Mouse (Mus musculus) liver (tissue): ENCODE results near the gene Th.
A peak's percentile ranks its signal among the peaks of the same experiment; 100 is the strongest.

ENCODE experiments used
- DNase-seq: peaks from one replicate; pipeline ENCODE4 v3.0.0-alpha.2; 2020; ENCODE audit warnings: mixed read lengths

Th gene

DNA sequence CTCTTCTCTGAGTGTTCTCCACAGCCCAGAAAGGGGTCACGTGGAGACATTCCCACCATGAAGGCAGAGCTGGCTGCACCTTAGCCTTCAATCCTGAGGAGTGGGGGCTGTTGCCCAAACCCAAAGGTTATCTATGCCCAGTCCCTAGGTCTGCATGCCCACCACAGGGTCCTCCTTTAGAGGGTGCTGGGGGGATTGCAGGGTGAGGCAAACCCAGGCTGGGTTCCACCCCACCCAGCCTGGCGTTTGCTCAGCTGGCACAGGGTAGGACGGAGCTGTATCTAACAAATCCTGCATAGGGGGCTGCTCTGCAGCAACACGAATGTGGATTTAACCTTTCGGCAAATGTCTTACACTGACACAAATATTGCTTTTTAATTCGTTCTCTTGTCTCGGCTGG, 29.2 kb downstream of the Th start:
- no peak for DNase-seq

DNA sequence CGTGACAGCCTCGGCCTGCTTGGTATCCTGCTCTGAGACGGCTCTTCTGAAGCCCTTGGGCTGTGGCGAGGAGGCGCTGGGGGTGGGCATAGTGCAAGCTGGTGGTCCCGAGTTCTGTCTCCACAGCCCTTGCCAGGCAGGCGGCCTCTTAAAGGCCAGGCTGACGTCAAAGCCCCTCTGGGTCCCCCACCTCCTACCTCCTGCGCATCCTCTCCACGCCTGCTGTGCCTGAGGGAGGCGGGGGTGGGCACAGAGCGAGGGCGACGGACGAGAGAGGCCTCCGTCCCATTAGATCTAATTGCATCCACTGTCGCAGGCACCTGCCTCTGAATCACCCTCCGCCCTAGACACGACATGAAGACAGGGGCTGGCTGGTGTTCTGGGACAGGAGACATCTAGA, 31.1 kb downstream of the Th start:
- DNase-seq, result no peak

DNA sequence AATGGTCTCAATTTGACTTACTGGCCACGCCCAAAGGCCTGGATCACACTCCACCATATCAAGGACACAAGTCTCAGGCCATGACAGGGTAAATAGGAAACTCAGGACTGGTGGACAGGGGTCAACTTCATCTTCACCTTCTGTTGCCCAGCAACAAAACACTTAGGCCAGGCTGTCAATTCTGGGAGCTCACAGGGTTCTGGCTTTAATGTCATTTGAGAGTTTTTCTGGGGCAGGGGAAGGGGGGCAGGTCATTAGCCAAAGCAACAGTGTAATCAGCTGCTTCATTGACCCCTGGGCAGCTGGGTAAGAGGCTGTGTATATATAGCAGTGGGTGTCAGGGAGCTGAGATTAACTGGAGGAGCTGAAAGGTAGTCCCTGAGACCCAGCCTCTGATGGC, 33.5 kb downstream of the Th start:
- no peak for DNase-seq

DNA sequence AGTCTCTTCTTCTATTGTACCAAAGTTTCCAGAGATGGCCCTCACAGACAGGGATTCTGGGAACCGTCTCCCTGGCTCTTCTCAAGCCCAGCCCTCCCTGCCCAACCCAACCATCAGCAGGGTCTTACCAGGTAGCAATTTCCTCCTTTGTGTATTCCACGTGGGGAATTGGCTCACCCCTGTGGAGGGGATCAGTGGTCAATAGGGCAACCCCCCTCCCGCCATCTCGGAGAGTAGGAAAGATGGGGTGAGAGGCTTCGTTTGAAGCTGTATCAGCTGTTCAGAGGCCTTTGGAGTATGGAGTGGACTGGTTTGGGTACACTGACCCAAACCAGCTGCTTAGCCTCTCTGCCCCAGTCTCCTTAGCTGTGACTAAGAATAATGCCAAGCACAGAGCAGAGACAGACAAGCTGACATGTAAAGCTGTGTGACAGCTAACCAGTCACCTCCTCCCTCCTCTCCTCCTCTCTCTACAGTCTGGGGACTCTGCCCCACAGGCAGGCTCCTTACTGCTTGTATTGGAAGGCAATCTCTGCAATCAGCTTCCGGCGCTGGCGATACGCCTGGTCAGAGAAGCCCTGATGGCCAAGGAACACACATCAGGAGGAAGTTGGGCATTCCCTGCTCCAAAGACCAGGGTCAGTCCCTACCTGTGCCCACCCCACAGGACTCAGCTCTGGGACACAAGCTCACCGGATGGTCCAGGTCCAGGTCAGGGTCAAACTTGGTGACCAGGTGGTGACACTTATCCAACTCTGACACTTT, 34.8 kb downstream of the Th start:
- no peak for DNase-seq

DNA sequence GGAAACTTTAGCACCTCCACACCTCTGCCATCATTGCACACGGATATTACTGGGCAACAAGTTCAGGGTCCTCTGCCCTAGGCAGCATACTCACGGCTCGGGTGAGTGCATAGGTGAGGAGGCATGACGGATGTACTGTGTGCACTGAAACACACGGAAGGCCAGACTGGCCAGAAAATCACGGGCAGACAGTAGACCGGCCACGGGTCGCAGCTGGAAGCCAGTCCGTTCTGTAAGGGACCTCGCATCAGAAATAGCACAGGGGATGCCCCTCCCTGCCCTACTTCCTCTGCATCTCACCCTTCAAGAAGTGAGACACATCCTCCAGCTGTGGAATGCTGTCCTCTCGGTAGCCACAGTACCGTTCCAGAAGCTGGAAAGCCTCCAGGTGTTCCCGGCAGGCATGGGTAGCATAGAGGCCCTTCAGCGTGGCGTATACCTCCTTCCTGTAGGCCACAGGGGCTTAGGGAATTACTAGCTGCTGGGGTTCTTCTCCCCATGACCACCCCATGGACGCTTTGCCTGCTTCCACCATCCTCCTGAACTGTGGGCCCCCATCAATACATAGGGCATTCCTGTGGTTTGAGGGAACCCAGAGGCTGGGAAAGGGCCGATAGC, 35.6 kb downstream of the Th start:
- DNase-seq, result no peak

DNA sequence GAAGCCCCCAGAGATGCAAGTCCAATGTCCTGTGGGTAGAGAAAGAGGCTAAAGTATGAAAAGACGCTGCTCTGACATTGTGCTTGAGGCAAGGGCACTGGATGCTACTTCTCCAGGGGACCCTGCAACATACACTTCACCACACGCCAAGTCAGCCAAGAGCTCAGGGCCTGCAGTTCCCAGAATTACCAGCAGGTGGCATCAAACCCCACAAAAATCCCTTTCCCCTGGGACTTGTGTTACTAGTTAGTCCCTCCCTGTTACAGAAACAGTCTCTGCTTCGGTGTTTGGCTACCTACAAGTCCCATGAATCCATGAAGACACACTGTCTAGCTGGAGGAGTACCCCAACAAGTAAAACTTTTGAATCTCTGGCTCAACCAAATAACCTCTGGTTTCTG, 36.3 kb downstream of the Th start:
- DNase-seq, result peak; percentile 71

DNA sequence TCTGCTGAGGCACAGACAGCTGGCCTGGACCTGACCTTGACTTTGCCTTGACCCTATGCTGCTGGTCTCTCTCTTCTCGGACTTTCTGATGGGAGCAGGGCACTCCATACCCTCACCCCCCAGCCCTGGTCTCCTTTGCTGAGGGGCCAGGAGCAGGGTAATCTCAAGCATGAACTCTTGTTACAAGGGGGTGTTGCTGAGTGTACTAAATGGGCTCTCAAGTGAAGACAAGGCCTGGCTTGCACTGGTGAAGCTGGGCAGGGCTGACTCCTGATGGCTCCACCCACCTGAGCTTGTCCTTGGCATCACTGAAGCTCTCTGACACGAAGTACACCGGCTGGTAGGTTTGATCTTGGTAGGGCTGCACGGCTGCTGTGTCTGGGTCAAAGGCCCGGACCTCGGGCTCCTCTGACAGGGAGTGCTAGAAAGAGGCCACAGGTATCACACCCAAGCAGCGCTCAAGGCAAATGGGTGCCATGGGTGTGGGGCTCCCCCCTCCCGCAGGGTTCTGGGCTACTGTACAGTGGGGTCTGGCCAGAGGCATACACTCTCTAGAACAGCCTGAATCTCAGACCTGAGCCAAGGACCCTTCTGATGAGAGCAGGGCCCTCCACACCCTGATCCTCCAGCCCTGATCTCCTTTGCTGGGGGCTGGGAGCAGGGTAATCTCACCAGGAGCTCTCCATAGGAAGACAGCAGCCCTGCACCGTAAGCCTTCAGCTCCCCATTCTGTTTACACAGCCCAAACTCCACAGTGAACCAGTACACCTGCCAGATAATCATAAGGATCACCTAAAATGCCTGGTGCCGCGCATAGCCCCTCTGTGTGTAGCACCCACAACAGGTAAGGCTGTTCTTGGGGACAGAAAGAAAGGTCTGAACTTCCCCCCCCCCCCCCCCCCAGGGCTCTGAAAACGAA, 36.9 kb downstream of the Th start:
- no peak for DNase-seq

DNA sequence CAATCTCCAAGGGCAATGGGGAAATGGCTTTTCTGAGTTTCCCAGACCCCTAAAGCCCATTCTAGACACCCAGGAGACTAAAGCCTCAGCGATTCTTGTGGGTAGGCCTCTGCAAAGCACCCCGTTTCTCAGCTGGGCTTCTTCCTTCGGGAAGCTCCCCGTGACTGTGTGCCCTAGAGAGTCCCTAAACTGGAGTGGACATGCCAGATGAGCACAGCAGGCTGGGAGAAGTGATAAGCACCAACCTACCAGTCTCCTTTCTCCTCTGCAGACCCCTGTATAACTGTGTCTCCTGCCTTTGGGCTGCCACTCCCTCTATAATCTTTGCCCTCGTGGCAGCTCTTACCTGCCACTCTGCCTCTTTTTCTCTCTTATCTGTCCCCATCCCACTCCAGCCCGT, 37.6 kb downstream of the Th start:
- DNase-seq, result no peak

DNA sequence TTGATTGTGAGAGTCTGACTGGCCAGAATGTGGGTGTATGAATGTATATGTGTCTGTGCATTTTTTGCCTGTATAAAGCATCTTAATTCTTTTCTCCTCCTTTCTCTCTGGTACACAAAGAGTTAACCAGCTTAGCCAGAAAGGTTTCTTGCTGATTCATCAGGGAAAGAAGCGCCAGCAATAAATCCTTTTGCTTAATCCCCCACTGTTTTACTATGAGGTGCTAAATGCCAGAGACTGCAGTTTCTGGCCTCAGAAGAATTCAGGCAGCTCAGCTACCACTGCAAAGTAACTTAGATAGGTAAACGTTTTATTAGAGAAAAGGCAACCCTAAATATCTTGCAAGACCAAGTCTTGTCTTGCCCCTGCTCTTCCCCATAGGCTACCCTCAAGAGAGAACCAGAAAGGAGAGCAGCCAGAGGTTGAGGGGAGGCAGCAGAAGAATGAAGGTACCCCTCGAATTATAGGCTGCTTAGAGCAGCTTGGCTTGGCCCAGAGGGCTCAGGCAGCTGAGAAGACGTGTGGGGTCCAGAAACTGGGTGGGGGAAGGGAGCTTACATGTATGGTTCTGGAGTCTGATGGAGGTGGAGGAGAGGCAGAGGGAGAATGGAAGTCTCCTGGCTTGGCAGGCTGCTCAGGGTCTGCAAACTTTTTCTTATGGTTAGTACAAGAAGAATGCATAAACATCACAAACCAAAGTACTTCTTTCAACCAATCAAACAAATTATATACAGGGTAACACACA, 61.3 kb downstream of the Th start:
- DNase-seq, result no peak

DNA sequence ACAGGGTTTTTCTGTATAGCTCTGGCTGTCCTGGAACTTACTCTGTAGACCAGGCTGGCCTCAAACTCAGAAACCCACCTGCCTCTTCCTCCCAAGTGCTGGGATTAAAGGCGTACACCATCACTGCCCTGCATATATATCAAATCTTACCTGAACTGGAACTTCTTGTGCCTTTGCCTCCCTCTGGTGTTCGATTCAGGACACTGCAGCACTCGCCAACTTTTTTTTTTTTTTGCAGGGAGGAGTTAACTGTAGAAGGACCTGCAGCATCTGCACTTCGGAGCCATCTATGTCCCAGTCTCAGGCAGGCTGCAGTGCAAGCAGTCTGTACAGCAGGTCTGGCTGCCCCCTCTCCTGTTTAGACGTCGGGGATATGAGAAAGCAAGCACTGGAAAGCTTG, 80.2 kb downstream of the Th start:
- DNase-seq, result peak; percentile 17
